Mouse (Mus musculus): Measurements from ENCODE around the gene Olfr907. TPM values are rescaled to one million over a fixed set of nuclear protein-coding genes. Genes with fewer than 3 reads are reported as not detected.

Gene Olfr907
- polyA plus RNA-seq (2015; fragmentation: Illumina TruSeq; extraction: RNeasy Lipid Tissue Mini Kit (QIAGEN cat#74804); ENCODE audit: low read depth, low replicate concordance) = not detected

GRCm38 (mm10) chr9:38495501-38495900 lies at the start of gene Olfr907:
Gene Olfr907, plus strand, starts transcription at chr9:38495801.

DNA sequence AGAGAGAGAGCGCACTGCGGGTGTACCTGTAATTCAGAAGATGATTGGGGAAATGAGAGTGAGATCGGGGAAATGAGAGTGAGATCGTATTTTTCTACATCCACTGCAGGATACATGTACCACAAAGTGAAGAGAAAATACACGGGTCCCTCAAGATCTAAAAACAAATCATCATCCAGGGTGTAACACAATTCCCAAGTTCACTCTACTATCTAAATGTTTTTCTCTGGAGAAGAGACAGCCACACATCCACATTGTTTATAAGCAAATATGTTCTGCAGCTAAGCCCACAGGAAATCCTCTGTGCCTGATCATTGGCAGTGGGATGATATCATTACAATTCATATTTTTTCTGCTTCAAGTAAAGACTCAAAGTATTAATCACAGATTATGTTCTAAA lies 48.2 kb upstream of the Olfr907 start, which contains the start of gene Olfr902:
Gene Olfr902 (plus strand): TSS at position 301 of the 400 bp plus-strand sequence.

GRCm38 (mm10) chr9:38462844-38463243 lies 32.8 kb upstream of the Olfr907 start, which contains the start of gene Olfr904:
Gene Olfr904, plus strand, starts transcription at chr9:38463144.

DNA sequence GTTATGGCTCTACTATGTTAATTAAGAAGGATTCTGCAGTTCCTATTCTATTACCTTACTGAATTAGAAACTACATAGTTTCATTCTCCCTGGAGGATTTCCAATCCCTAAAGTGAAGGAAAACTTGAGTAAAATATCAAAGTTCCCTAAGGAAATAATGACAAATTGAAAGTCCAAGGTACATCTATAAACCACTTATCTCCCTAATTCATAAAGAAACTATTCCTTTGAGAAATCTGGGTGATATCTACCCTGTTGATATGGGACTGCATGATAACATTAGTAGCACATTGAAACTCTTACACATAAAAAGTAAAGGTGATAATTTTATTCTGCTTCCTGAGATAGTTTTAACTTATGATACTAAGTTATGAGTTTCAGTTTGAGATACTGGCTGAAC lies 24.8 kb upstream of the Olfr907 start, which contains the start of gene Olfr905:
Gene Olfr905 (plus strand): TSS at position 301 of the 400 bp plus-strand sequence.

DNA sequence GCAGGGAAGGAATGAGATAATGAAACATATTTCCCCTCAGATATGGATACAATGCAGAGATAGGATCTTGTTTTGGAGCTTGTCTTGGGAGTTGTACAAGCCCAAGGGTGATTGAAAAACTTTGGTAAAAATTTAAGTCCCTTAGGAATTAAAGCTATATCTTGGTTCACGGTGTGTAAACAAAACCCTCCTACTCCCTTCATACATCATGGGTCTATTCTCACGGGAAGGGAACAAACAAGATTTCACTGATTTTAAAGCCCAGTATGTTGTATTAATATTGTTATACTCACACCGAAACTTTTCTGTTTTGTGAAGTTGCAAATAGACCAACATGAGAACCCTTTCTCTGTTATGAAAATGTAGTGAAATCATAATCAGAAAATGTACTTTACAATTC lies 8.8 kb upstream of the Olfr907 start, which contains the start of gene Olfr906:
Gene Olfr906 (plus strand): TSS at position 301 of the 400 bp plus-strand sequence.

DNA sequence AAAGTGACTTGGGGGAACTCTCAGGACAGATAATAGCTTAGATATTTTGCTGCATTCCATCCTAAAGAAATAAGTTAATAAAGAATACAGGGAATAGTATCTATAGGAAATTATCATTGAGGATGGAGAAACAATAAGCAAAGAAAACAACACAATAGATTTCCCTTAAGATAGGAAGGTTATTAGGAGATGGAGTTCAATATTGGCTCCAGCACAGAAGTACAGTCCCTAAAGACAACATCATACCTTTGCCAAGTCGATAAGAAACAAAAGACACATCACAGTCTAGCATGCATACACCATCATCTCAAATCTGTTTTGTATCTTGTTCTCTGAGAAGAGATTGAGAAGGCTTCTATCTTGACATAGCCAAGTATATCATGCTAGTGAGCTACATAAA lies 25.7 kb downstream of the Olfr907 start, which contains the start of gene Olfr911-ps1:
Gene Olfr911-ps1 (plus strand): TSS at position 301 of the 400 bp plus-strand sequence.

DNA sequence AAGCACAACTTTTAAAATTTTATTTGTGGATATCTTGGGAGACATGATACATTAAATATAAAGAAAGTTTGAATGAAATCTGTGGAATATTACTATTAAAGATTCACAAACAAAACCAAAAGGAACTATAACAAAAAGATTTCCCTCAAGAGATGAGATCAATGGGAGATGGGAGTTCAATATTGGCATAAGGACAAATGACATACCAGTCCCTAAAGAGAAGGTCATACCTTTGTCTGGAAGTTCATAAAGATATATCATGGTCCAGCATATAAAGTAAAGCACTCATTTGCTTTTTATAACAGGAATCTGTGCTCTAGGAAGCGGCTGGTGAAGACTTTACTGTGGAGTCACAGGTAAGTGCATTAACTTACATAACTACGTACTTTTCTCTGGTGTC lies 41.9 kb downstream of the Olfr907 start, which contains the start of gene Olfr910:
Gene Olfr910 (plus strand): TSS at position 301 of the 400 bp plus-strand sequence.

Other genes with a start within 250 kb of the Olfr907 start
- gene Olfr143, start 243.0 kb upstream of the Olfr907 start, polyA plus RNA-seq (2015; fragmentation: Illumina TruSeq; extraction: RNeasy Lipid Tissue Mini Kit (QIAGEN cat#74804); ENCODE audit: low read depth, low replicate concordance) = not detected
- not detected for gene Olfr895, start 227.9 kb upstream of the Olfr907 start, polyA plus RNA-seq (2015; fragmentation: Illumina TruSeq; extraction: RNeasy Lipid Tissue Mini Kit (QIAGEN cat#74804); ENCODE audit: low read depth, low replicate concordance)
- gene Olfr896-ps1, start 204.7 kb upstream of the Olfr907 start, polyA plus RNA-seq (2015; fragmentation: Illumina TruSeq; extraction: RNeasy Lipid Tissue Mini Kit (QIAGEN cat#74804); ENCODE audit: low read depth, low replicate concordance) = not detected
- not detected for gene Olfr25, start 166.7 kb upstream of the Olfr907 start, polyA plus RNA-seq (2015; fragmentation: Illumina TruSeq; extraction: RNeasy Lipid Tissue Mini Kit (QIAGEN cat#74804); ENCODE audit: low read depth, low replicate concordance)
- not detected for gene Olfr898, start 147.4 kb upstream of the Olfr907 start, polyA plus RNA-seq (2015; fragmentation: Illumina TruSeq; extraction: RNeasy Lipid Tissue Mini Kit (QIAGEN cat#74804); ENCODE audit: low read depth, low replicate concordance)
- gene Olfr250, start 128.9 kb upstream of the Olfr907 start, polyA plus RNA-seq (2015; fragmentation: Illumina TruSeq; extraction: RNeasy Lipid Tissue Mini Kit (QIAGEN cat#74804); ENCODE audit: low read depth, low replicate concordance) = not detected
- not detected for gene Olfr251, start 118.7 kb upstream of the Olfr907 start, polyA plus RNA-seq (2015; fragmentation: Illumina TruSeq; extraction: RNeasy Lipid Tissue Mini Kit (QIAGEN cat#74804); ENCODE audit: low read depth, low replicate concordance)
- gene Olfr147, start 94.1 kb upstream of the Olfr907 start, polyA plus RNA-seq (2015; fragmentation: Illumina TruSeq; extraction: RNeasy Lipid Tissue Mini Kit (QIAGEN cat#74804); ENCODE audit: low read depth, low replicate concordance) = not detected
- gene Olfr901, start 66.3 kb upstream of the Olfr907 start, polyA plus RNA-seq (2015; fragmentation: Illumina TruSeq; extraction: RNeasy Lipid Tissue Mini Kit (QIAGEN cat#74804); ENCODE audit: low read depth, low replicate concordance) = not detected
- gene Olfr902, start 48.1 kb upstream of the Olfr907 start, polyA plus RNA-seq (2015; fragmentation: Illumina TruSeq; extraction: RNeasy Lipid Tissue Mini Kit (QIAGEN cat#74804); ENCODE audit: low read depth, low replicate concordance) = not detected
- not detected for gene Olfr904, start 32.7 kb upstream of the Olfr907 start, polyA plus RNA-seq (2015; fragmentation: Illumina TruSeq; extraction: RNeasy Lipid Tissue Mini Kit (QIAGEN cat#74804); ENCODE audit: low read depth, low replicate concordance)
- gene Olfr905, start 24.7 kb upstream of the Olfr907 start, polyA plus RNA-seq (2015; fragmentation: Illumina TruSeq; extraction: RNeasy Lipid Tissue Mini Kit (QIAGEN cat#74804); ENCODE audit: low read depth, low replicate concordance) = not detected
- not detected for gene Olfr906, start 8.7 kb upstream of the Olfr907 start, polyA plus RNA-seq (2015; fragmentation: Illumina TruSeq; extraction: RNeasy Lipid Tissue Mini Kit (QIAGEN cat#74804); ENCODE audit: low read depth, low replicate concordance)
- not detected for gene Olfr911-ps1, start 25.8 kb downstream of the Olfr907 start, polyA plus RNA-seq (2015; fragmentation: Illumina TruSeq; extraction: RNeasy Lipid Tissue Mini Kit (QIAGEN cat#74804); ENCODE audit: low read depth, low replicate concordance)
- gene Olfr910, start 42.0 kb downstream of the Olfr907 start, polyA plus RNA-seq (2015; fragmentation: Illumina TruSeq; extraction: RNeasy Lipid Tissue Mini Kit (QIAGEN cat#74804); ENCODE audit: low read depth, low replicate concordance) = not detected
- not detected for gene Olfr912, start 84.4 kb downstream of the Olfr907 start, polyA plus RNA-seq (2015; fragmentation: Illumina TruSeq; extraction: RNeasy Lipid Tissue Mini Kit (QIAGEN cat#74804); ENCODE audit: low read depth, low replicate concordance)
- gene Olfr913, start 97.0 kb downstream of the Olfr907 start, polyA plus RNA-seq (2015; fragmentation: Illumina TruSeq; extraction: RNeasy Lipid Tissue Mini Kit (QIAGEN cat#74804); ENCODE audit: low read depth, low replicate concordance) = not detected
- gene Olfr914, start 109.3 kb downstream of the Olfr907 start, polyA plus RNA-seq (2015; fragmentation: Illumina TruSeq; extraction: RNeasy Lipid Tissue Mini Kit (QIAGEN cat#74804); ENCODE audit: low read depth, low replicate concordance) = not detected
- gene Olfr916, start 164.1 kb downstream of the Olfr907 start, polyA plus RNA-seq (2015; fragmentation: Illumina TruSeq; extraction: RNeasy Lipid Tissue Mini Kit (QIAGEN cat#74804); ENCODE audit: low read depth, low replicate concordance) = not detected
- gene Olfr917, start 170.0 kb downstream of the Olfr907 start, polyA plus RNA-seq (2015; fragmentation: Illumina TruSeq; extraction: RNeasy Lipid Tissue Mini Kit (QIAGEN cat#74804); ENCODE audit: low read depth, low replicate concordance) = not detected
- not detected for gene Olfr918, start 178.8 kb downstream of the Olfr907 start, polyA plus RNA-seq (2015; fragmentation: Illumina TruSeq; extraction: RNeasy Lipid Tissue Mini Kit (QIAGEN cat#74804); ENCODE audit: low read depth, low replicate concordance)
- gene Olfr919, start 207.9 kb downstream of the Olfr907 start, polyA plus RNA-seq (2015; fragmentation: Illumina TruSeq; extraction: RNeasy Lipid Tissue Mini Kit (QIAGEN cat#74804); ENCODE audit: low read depth, low replicate concordance) = not detected
- 12.1 TPM for gene Vwa5a, start 222.5 kb downstream of the Olfr907 start, polyA plus RNA-seq (2015; fragmentation: Illumina TruSeq; extraction: RNeasy Lipid Tissue Mini Kit (QIAGEN cat#74804); ENCODE audit: low read depth, low replicate concordance)

Measured in brain, adult 10 weeks (tissue).